Mouse (Mus musculus): ENCODE results near the gene Bbx. TPM values are rescaled to one million over a fixed set of nuclear protein-coding genes. Genes with fewer than 3 reads are reported as not detected.

Gene Bbx
- total RNA-seq (2021), result 10 to 100 TPM; 13.4 to 14.7 TPM
- 3.6 and 7.4 TPM in 2 replicates for polyA plus RNA-seq (2012; rRNA removed)
- long read RNA-seq, partial matches to known transcripts, result 0 of 4 reads
- long read RNA-seq, other reads (novel, unspliced or antisense), result 4 of 4 reads

DNA sequence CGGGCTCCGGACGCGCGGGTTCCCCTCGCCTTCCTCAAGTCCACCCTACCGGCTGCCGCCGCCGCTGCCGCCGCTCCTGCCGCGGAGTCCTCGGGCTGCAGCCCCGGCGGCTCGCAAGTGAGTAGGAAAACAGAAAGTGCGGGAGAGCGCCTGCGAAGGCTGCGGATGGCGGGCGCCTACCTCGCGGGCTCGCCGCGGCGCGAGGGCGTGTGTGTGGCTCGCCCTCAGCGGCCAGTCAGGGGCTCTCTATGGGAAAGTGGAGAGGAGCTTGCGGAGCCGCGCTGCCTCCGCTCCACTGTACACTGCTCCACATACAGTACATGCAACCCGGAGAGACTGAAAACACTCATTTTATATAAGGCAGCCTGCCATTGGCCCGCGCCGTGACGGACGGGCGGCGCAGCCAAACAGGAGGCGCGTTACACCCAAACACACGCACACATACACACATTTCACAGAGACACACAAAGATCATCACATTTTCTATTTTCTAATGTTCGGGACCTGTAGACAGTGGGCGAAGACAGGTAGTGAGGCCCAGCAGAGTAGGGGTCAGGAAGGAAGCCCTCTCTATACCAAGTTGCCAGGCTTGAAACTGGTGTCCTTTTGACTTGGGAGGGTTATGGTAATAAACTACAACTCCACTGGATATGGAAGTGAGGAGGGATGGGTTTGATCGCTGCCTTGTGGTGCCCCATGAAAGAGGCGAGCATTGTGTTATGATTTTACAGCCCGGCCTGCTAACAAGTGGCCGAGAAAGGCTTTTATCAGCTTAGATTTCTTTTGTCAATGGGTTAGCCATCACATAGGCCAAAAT, at the start of gene Bbx:
Bbx (minus strand) TSS at position 329 of the 817 bp plus-strand sequence.
- peak; percentile 93 for TF ChIP-seq POLR2A (IDR thresholded peaks at IDR 0.05; ENCODE audit: insufficient read depth, low read depth, low read length)
- TF ChIP-seq EP300 (IDR thresholded peaks at IDR 0.05; ENCODE audit: insufficient read depth, low read depth, low read length), result no peak
- peak; percentile 18; the same call in 1 of the 2 replicates for TF ChIP-seq CTCF (IDR thresholded peaks at IDR 0.05)
- WGBS, result under 1% methylated on average over 55 of the region's 55 CpGs
- Histone ChIP-seq H3K36me3 (ENCODE audit: control insufficient read depth, insufficient read depth, low read length) (no peaks in the 10 kb centered on the region), H3K4me3 (peak within 1 kb of the TSS; percentile 95), H3K4me1 (ENCODE audit: control insufficient read depth, insufficient read depth, low read length) (peaks cover 2% of the 10 kb centered on the region; the same call in 1 of the 2 replicates), H3K79me2 (replicated peaks; ENCODE audit: control insufficient read depth, insufficient read depth, low read length) (no peaks in the 10 kb centered on the region), H3K27ac (peak within 1 kb of the TSS; percentile 95), H3K27me3 (ENCODE audit: control insufficient read depth, insufficient read depth, low read length) (no peaks in the 10 kb centered on the region), H3K9ac (ENCODE audit: low read depth, low read length) (peak within 1 kb of the TSS; percentile 66)
- peak; percentile 99 for DNase-seq
- intact Hi-C loops (cut with DNase I), result loop anchor here (1.0 to 5.0 kb wide), 4 partner anchors 50 to 321 kb away; no protein-coding TSS in a partner anchor

DNA sequence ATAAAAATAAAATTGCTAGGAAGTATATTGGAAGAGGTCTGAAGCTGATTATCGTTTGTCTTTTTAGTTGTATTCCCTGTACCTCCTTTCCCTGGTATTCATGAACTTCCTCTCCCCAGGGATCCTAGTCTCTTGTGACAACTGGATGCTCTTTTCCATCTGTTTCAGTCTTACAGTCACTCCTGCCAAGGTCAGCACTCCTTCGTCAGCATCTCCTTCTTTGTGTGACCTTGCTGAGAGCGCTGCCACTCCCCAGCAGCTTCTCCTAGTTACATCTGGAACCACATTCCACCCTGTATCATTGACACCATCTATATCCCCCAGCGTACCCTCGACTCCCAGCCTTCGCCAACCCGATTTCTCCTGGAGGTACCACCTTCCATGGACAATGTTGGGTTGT, 49.7 kb upstream of the Bbx start:
- WGBS, result 40% methylated on average over 7 of the region's 7 CpGs
- no peak overlapping the region for H3K9ac ChIP-seq (ENCODE audit: low read depth, low read length)
- no peak overlapping the region for H3K4me3 ChIP-seq
- no peak for DNase-seq
- no peaks in the 10 kb centered on the region for H3K4me1 ChIP-seq (ENCODE audit: control insufficient read depth, insufficient read depth, low read length)
- intact Hi-C loops (cut with DNase I), result no loop called here
- TF ChIP-seq CTCF (IDR thresholded peaks at IDR 0.05), result no peak
- TF ChIP-seq POLR2A (IDR thresholded peaks at IDR 0.05; ENCODE audit: insufficient read depth, low read depth, low read length), result no peak
- TF ChIP-seq EP300 (IDR thresholded peaks at IDR 0.05; ENCODE audit: insufficient read depth, low read depth, low read length), result no peak
- no peaks in the 10 kb centered on the region for H3K36me3 ChIP-seq (ENCODE audit: control insufficient read depth, insufficient read depth, low read length)
- H3K27ac ChIP-seq, result no peak overlapping the region
- no peaks in the 10 kb centered on the region for H3K27me3 ChIP-seq (ENCODE audit: control insufficient read depth, insufficient read depth, low read length)
- no peaks in the 10 kb centered on the region for H3K79me2 ChIP-seq (replicated peaks; ENCODE audit: control insufficient read depth, insufficient read depth, low read length)

DNA sequence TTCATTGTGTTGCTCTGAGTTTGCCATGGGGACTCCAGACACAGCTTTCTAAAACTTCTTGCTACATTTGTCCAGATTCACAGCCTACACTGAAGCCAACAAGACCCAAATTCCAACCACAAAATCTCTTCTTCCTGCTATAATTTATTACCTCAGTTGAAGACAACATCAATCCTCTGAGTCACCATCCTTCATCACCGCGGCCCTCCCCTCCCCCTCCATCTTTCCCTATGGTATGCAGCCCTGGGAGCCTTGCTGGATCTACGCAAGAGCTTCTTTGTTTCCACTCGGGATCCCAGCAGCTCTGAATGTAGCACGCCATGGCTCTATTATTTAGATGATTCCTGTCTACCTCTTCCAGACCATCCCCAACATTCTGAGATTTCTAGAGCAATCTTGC, 49.2 kb upstream of the Bbx start:
- no peak for DNase-seq
- H3K27me3 ChIP-seq (ENCODE audit: control insufficient read depth, insufficient read depth, low read length), result no peaks in the 10 kb centered on the region
- no peaks in the 10 kb centered on the region for H3K36me3 ChIP-seq (ENCODE audit: control insufficient read depth, insufficient read depth, low read length)
- no peaks in the 10 kb centered on the region for H3K79me2 ChIP-seq (replicated peaks; ENCODE audit: control insufficient read depth, insufficient read depth, low read length)
- 66% methylated on average over 5 of the region's 5 CpGs for WGBS
- TF ChIP-seq EP300 (IDR thresholded peaks at IDR 0.05; ENCODE audit: insufficient read depth, low read depth, low read length) (no peak), POLR2A (IDR thresholded peaks at IDR 0.05; ENCODE audit: insufficient read depth, low read depth, low read length) (no peak), CTCF (IDR thresholded peaks at IDR 0.05) (no peak)
- intact Hi-C loops (cut with DNase I), result no loop called here
- H3K9ac ChIP-seq (ENCODE audit: low read depth, low read length), result no peak overlapping the region
- no peaks in the 10 kb centered on the region for H3K4me1 ChIP-seq (ENCODE audit: control insufficient read depth, insufficient read depth, low read length)
- no peak overlapping the region for H3K4me3 ChIP-seq
- H3K27ac ChIP-seq, result no peak overlapping the region

GRCm38 (mm10) chr16:50478695-50479094, 46.5 kb upstream of the Bbx start:
- Histone ChIP-seq H3K27ac (no peak overlapping the region), H3K79me2 (replicated peaks; ENCODE audit: control insufficient read depth, insufficient read depth, low read length) (no peaks in the 10 kb centered on the region)
- no peak for TF ChIP-seq EP300 (IDR thresholded peaks at IDR 0.05; ENCODE audit: insufficient read depth, low read depth, low read length)
- no peak for TF ChIP-seq CTCF (IDR thresholded peaks at IDR 0.05)
- TF ChIP-seq POLR2A (IDR thresholded peaks at IDR 0.05; ENCODE audit: insufficient read depth, low read depth, low read length), result no peak

DNA sequence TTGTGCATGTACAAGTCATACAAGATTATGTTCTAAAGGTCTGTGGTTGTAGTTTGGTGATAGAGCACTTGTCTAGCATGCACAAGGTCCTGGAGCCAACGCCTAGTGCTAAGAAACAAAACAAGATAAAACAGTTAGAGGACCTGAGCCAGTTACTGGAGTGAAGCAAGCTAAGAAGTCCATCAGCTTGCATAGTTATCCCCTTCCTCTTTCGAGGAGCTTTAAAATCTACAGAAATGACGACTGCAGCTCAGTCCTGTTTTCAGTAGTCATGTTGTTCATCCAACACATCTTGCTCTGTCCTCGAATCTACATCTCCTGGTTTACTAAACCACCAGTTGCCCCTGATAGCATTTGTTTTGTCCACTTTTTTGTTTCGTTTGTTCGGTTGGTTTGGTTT, 45.4 kb upstream of the Bbx start:
- no peak for TF ChIP-seq EP300 (IDR thresholded peaks at IDR 0.05; ENCODE audit: insufficient read depth, low read depth, low read length)
- TF ChIP-seq POLR2A (IDR thresholded peaks at IDR 0.05; ENCODE audit: insufficient read depth, low read depth, low read length), result no peak
- TF ChIP-seq CTCF (IDR thresholded peaks at IDR 0.05), result no peak
- no peak overlapping the region for H3K4me3 ChIP-seq
- DNase-seq, result no peak
- no peaks in the 10 kb centered on the region for H3K4me1 ChIP-seq (ENCODE audit: control insufficient read depth, insufficient read depth, low read length)
- intact Hi-C loops (cut with DNase I), result no loop called here
- H3K79me2 ChIP-seq (replicated peaks; ENCODE audit: control insufficient read depth, insufficient read depth, low read length), result no peaks in the 10 kb centered on the region
- no peaks in the 10 kb centered on the region for H3K27me3 ChIP-seq (ENCODE audit: control insufficient read depth, insufficient read depth, low read length)
- H3K27ac ChIP-seq, result no peak overlapping the region
- WGBS, result 80% methylated on average over 6 of the region's 6 CpGs
- no peaks in the 10 kb centered on the region for H3K36me3 ChIP-seq (ENCODE audit: control insufficient read depth, insufficient read depth, low read length)
- no peak overlapping the region for H3K9ac ChIP-seq (ENCODE audit: low read depth, low read length)

More at GRCm38 (mm10) chr16:50478695-50479094, 46.5 kb upstream of the Bbx start:
- no peaks in the 10 kb centered on the region for H3K27me3 ChIP-seq (ENCODE audit: control insufficient read depth, insufficient read depth, low read length)
- H3K4me1 ChIP-seq (ENCODE audit: control insufficient read depth, insufficient read depth, low read length), result no peaks in the 10 kb centered on the region
- no peak overlapping the region for H3K9ac ChIP-seq (ENCODE audit: low read depth, low read length)
- no peak for DNase-seq
- intact Hi-C loops (cut with DNase I), result no loop called here
- 96% methylated on average over 1 of the region's 1 CpGs for WGBS
- no peak overlapping the region for H3K4me3 ChIP-seq
- H3K36me3 ChIP-seq (ENCODE audit: control insufficient read depth, insufficient read depth, low read length), result no peaks in the 10 kb centered on the region
